ENCODE assay signal across 1 mouse cellular context in the genomic region with DNA sequence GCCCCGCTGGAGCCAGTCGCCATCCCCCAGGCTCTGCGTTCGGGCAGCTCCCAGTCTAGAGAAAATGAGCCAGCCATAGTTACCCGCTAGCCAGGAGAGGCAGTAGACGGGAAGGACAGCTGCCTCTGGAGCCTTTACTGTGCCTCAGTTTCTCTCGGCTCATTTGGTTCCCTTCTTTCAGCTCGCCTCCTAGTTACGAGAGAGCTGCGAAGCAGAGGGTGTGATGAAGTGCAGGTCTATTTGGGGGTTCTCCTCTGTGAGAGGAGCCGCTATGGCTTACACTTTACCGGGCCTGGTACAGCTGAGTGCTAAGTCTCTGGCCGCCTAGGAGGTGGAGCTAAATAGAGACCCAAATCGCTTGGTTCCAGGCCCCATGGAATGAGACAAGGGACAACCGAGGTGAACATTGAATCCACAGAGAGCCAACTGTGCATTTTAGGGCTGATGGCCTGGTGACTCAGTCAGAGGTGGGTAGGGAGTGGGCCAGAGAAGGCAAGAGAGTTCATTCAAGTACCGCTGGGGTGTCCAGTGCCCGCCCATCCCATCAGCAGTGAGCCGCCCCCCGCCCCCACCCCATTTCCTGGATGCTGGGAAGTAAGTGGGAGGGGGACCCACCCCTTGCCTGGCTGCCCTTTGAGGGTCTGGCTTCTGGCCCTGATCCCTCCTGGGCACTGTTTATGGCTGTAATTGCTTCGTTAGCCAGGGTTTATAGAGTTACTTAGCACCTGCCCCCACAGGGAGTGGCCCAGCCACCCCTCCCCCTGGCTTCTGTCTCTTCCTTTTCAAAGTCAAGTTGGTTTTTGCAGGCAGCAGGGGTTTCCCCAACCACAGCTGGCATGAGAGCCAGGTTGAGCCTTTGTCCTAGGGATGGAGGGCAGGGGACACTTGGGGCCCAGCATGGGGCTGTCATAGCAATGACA.
TF ChIP-seq lines count a peak whose summit lies in the region.

No protein-coding gene starts in this region.

TF ChIP-seq in MEL, 35 proteins besides CTCF, POLR2A, EP300 and RAD21 (continued from another document):
- TF ChIP-seq USF2 (IDR thresholded peaks at IDR 0.05; ENCODE audit: borderline replicate concordance in 1 of 2, insufficient read depth in 1 of 2, low read depth in 1 of 2, low read length in 2 of 2) (no peak), POLR2AphosphoS2 (IDR thresholded peaks at IDR 0.05; ENCODE audit: low read length) (no peak), ZC3H11A (IDR thresholded peaks at IDR 0.05; ENCODE audit: low read depth, low read length) (no peak), HCFC1 (IDR thresholded peaks at IDR 0.05; ENCODE audit: low read depth, low read length) (no peak)
